Mouse (Mus musculus) small intestine, adult 2 months (tissue): ENCODE results near the gene Gm27027.

Experiments
- CTCF ChIP-seq: fragments of 200-500 bp; IDR thresholded peaks from 2 replicates; pipeline ENCODE4 v1.5.1; 2012; ENCODE audit warnings: low read depth, mild to moderate bottlenecking, control low read depth, inconsistent platforms, low read length, moderate library complexity, mixed read lengths; ENCODE audit not compliant: insufficient replicate concordance, insufficient read length; ENCODE audit errors: extremely low read depth
- POLR2A ChIP-seq: fragments of 200-500 bp; IDR thresholded peaks from 2 replicates; pipeline ENCODE4 v1.6.1; 2012; ENCODE audit warnings: low read depth, mild to moderate bottlenecking, control low read depth, inconsistent platforms, low read length, moderate library complexity

DNA sequence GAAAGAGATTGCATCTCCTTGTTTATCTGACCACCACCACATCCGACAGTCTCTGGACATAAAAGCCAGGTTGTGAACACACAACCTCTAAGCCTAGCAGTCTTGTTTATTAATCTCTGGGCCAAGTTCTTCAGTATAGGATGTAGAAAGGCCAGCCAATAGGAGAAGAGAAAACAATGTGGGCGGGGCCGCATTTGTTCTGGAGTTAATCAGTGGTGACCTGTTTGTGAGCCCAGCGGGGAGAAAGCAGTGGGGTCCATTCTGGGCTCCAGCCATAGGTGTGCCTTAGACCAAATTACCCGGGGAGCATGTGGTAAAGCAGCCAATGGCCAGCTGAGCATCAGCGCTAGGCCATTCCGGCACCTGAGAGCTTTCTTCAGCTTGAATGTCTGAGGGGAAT, 21.1 kb downstream of the Gm27027 start:
- no peak for TF ChIP-seq CTCF
- no peak for TF ChIP-seq POLR2A
